Mouse (Mus musculus) midbrain, embryonic 15.5 days (tissue): Measurements from ENCODE around the gene Irf1. TPM values are rescaled to one million over a fixed set of nuclear protein-coding genes. Genes with fewer than 3 reads are reported as not detected.
"Not testable (repeated sequence)": the region's sequence is repeated elsewhere in the genome, so short reads cannot be mapped to it uniquely, and the experiment has no call there.

Experiments used
- ATAC-seq: fragments of 200-750 bp; cut with Nextera tagmentation; replicated peaks from 2 replicates; pipeline ENCODE4 v1.8.0; 2017; ENCODE audit warnings: moderate TSS enrichment
- H3K27ac ChIP-seq: fragments of 300-500 bp; sonication (generic); 2 replicates; pipeline ENCODE4 v1.5.1; 2015; ENCODE audit warnings: mild to moderate bottlenecking, inconsistent platforms
- H3K27me3 ChIP-seq: fragments of 300-500 bp; sonication (generic); replicated peaks from 2 replicates; pipeline ENCODE4 v1.6.1; 2015; ENCODE audit warnings: inconsistent platforms
- H3K36me3 ChIP-seq: fragments of 300-500 bp; sonication (generic); replicated peaks from 2 replicates; pipeline ENCODE4 v1.6.1; 2015; ENCODE audit warnings: inconsistent platforms
- H3K4me1 ChIP-seq: fragments of 300-500 bp; sonication (generic); 2 replicates; pipeline ENCODE4 v1.6.1; 2015; ENCODE audit warnings: inconsistent platforms
- H3K4me2 ChIP-seq: fragments of 300-500 bp; sonication (generic); 2 replicates; pipeline ENCODE4 v1.6.1; 2015; ENCODE audit warnings: inconsistent platforms, mild to moderate bottlenecking, moderate library complexity
- H3K4me3 ChIP-seq: fragments of 300-500 bp; sonication (generic); 2 replicates; pipeline ENCODE4 v1.5.1; 2015; ENCODE audit warnings: mild to moderate bottlenecking, inconsistent platforms
- H3K9ac ChIP-seq: fragments of 300-500 bp; sonication (generic); 2 replicates; pipeline ENCODE4 v1.6.1; 2015; ENCODE audit warnings: mild to moderate bottlenecking, inconsistent platforms
- H3K9me3 ChIP-seq: fragments of 300-500 bp; sonication (generic); 2 replicates; pipeline ENCODE4 v1.6.1; 2016; ENCODE audit warnings: inconsistent platforms
- WGBS: fragments of 180-500 bp; shearing (Covaris S2); methylation state at CpG from one replicate; pipeline ENCODE4 v1.1.7; 2015; ENCODE audit warnings: mixed read lengths; 5-methylcytosine and 5-hydroxymethylcytosine counted together
- polyA plus RNA-seq: library from polyadenylated mRNA; unstranded; fragments of >200 nt; fragmentation: Nextera tagmentation; extraction: Ambion mirVana; gene quantifications from 2 replicates; pipeline ENCODE4 v1.2.1, GENCODE M21; 2015

Gene Irf1
- polyA plus RNA-seq, 1 experiment from 2014 or later = 2.6 TPM

GRCm38 (mm10) chr11:53747985-53748384, 21.8 kb upstream of the Irf1 start:
- no peak overlapping the region for H3K4me3 ChIP-seq
- H3K9me3 ChIP-seq = no peaks in the 10 kb centered on the region
- no peak for ATAC-seq
- H3K27me3 ChIP-seq = no peaks in the 10 kb centered on the region
- H3K4me1 ChIP-seq = no peaks in the 10 kb centered on the region
- H3K4me2 ChIP-seq = no peak overlapping the region
- no peaks in the 10 kb centered on the region for H3K36me3 ChIP-seq
- no peak overlapping the region for H3K9ac ChIP-seq
- no peak overlapping the region for H3K27ac ChIP-seq
- WGBS = 93% methylated on average over 9 of the region's 9 CpGs

- no peak overlapping the region for H3K27ac ChIP-seq
- WGBS = 95% methylated on average over 6 of the region's 6 CpGs
- H3K36me3 ChIP-seq = no peaks in the 10 kb centered on the region
- no peak overlapping the region for H3K4me3 ChIP-seq
- H3K27me3 ChIP-seq = no peaks in the 10 kb centered on the region
- H3K4me2 ChIP-seq = no peak overlapping the region
- ATAC-seq = no peak
- H3K9ac ChIP-seq = no peak overlapping the region
- no peaks in the 10 kb centered on the region for H3K9me3 ChIP-seq
- H3K4me1 ChIP-seq = no peaks in the 10 kb centered on the region
Observed at GRCm38 (mm10) chr11:53748614-53749013, 21.2 kb upstream of the Irf1 start.

GRCm38 (mm10) chr11:53749306-53749705, 20.5 kb upstream of the Irf1 start:
- Histone ChIP-seq H3K4me1 (no peaks in the 10 kb centered on the region), H3K9ac (no peak overlapping the region), H3K4me3 (no peak overlapping the region), H3K36me3 (no peaks in the 10 kb centered on the region), H3K27ac (no peak overlapping the region), H3K4me2 (no peak overlapping the region), H3K27me3 (no peaks in the 10 kb centered on the region), H3K9me3 (no peaks in the 10 kb centered on the region)
- 72% methylated on average over 4 of the region's 4 CpGs for WGBS
- ATAC-seq = no peak

- Histone ChIP-seq H3K4me1 (no peaks in the 10 kb centered on the region), H3K27me3 (no peaks in the 10 kb centered on the region), H3K4me2 (no peak overlapping the region), H3K27ac (no peak overlapping the region), H3K36me3 (no peaks in the 10 kb centered on the region), H3K4me3 (no peak overlapping the region), H3K9me3 (no peaks in the 10 kb centered on the region), H3K9ac (no peak overlapping the region)
- WGBS = 44% methylated on average over 5 of the region's 5 CpGs
- no peak for ATAC-seq
Observed at GRCm38 (mm10) chr11:53749716-53750352, 20.0 kb upstream of the Irf1 start.

- no peak overlapping the region for H3K4me2 ChIP-seq
Observed at GRCm38 (mm10) chr11:53755011-53755595, 14.7 kb upstream of the Irf1 start.

GRCm38 (mm10) chr11:53757612-53758011, 12.2 kb upstream of the Irf1 start:
- no peak overlapping the region for H3K4me3 ChIP-seq

More at GRCm38 (mm10) chr11:53755011-53755595, 14.7 kb upstream of the Irf1 start:
- H3K27ac ChIP-seq = no peak overlapping the region
- 0 out of 2 replicates have a peak, but pooled peaks cover 3% of the 10 kb centered on the region for H3K27me3 ChIP-seq
- ATAC-seq = no peak
- H3K9ac ChIP-seq = no peak overlapping the region
- H3K36me3 ChIP-seq = no peaks in the 10 kb centered on the region
- H3K4me1 ChIP-seq = peaks cover 7% of the 10 kb centered on the region
- no peak overlapping the region for H3K4me3 ChIP-seq
- no peaks in the 10 kb centered on the region for H3K9me3 ChIP-seq
- WGBS = 82% methylated on average over 12 of the region's 12 CpGs

GRCm38 (mm10) chr11:53758033-53758432, 11.8 kb upstream of the Irf1 start:
- H3K9ac ChIP-seq, H3K4me2 ChIP-seq, H3K36me3 ChIP-seq, H3K27ac ChIP-seq, ATAC-seq, H3K9me3 ChIP-seq, H3K4me3 ChIP-seq: not testable (repeated sequence)
- Histone ChIP-seq H3K4me1 (peaks cover 12% of the 10 kb centered on the region), H3K27me3 (peaks cover 22% of the 10 kb centered on the region)
- 82% methylated on average over 9 of the region's 9 CpGs for WGBS

More at GRCm38 (mm10) chr11:53757612-53758011, 12.2 kb upstream of the Irf1 start:
- Histone ChIP-seq H3K36me3 (no peaks in the 10 kb centered on the region), H3K27me3 (peaks cover 19% of the 10 kb centered on the region), H3K4me2 (no peak overlapping the region), H3K4me1 (peaks cover 8% of the 10 kb centered on the region), H3K9me3 (no peaks in the 10 kb centered on the region), H3K27ac (no peak overlapping the region), H3K9ac (no peak overlapping the region)
- ATAC-seq = no peak
- WGBS = 93% methylated on average over 4 of the region's 4 CpGs

- ATAC-seq = no peak
- Histone ChIP-seq H3K9me3 (no peaks in the 10 kb centered on the region), H3K36me3 (no peaks in the 10 kb centered on the region), H3K27me3 (peaks cover 28% of the 10 kb centered on the region), H3K4me2 (no peak overlapping the region), H3K27ac (no peak overlapping the region), H3K4me3 (no peak overlapping the region), H3K4me1 (peaks cover 21% of the 10 kb centered on the region), H3K9ac (no peak overlapping the region)
- 46% methylated on average over 6 of the region's 6 CpGs for WGBS
Observed at GRCm38 (mm10) chr11:53758791-53759351, 10.9 kb upstream of the Irf1 start.

GRCm38 (mm10) chr11:53759545-53760406, 10.0 kb upstream of the Irf1 start:
- Histone ChIP-seq H3K4me1 (peaks cover 22% of the 10 kb centered on the region), H3K27me3 (peaks cover 33% of the 10 kb centered on the region), H3K4me2 (0 out of 2 replicates have a peak overlapping the region, but pooled peaks have one; percentile 5), H3K9me3 (no peaks in the 10 kb centered on the region), H3K4me3 (no peak overlapping the region), H3K27ac (no peak overlapping the region), H3K36me3 (no peaks in the 10 kb centered on the region), H3K9ac (no peak overlapping the region)
- WGBS = 4% methylated on average over 22 of the region's 22 CpGs
- ATAC-seq = no peak

- no peak for ATAC-seq
- Histone ChIP-seq H3K36me3 (no peaks in the 10 kb centered on the region), H3K9ac (no peak overlapping the region), H3K4me1 (peaks cover 22% of the 10 kb centered on the region), H3K9me3 (no peaks in the 10 kb centered on the region), H3K4me2 (no peak overlapping the region), H3K27ac (no peak overlapping the region), H3K27me3 (peaks cover 33% of the 10 kb centered on the region), H3K4me3 (no peak overlapping the region)
- 81% methylated on average over 5 of the region's 5 CpGs for WGBS
Observed at GRCm38 (mm10) chr11:53761284-53761683, 8.5 kb upstream of the Irf1 start.

GRCm38 (mm10) chr11:53761822-53762221, 8.0 kb upstream of the Irf1 start:
- WGBS = 44% methylated on average over 2 of the region's 2 CpGs
- Histone ChIP-seq H3K9me3 (no peaks in the 10 kb centered on the region), H3K9ac (no peak overlapping the region), H3K4me1 (peaks cover 22% of the 10 kb centered on the region), H3K27ac (no peak overlapping the region), H3K27me3 (peaks cover 35% of the 10 kb centered on the region), H3K4me2 (no peak overlapping the region), H3K4me3 (no peak overlapping the region), H3K36me3 (no peaks in the 10 kb centered on the region)
- no peak for ATAC-seq

GRCm38 (mm10) chr11:53762426-53762825, 7.4 kb upstream of the Irf1 start:
- Histone ChIP-seq H3K9me3 (no peaks in the 10 kb centered on the region), H3K4me2 (peak overlapping the region; percentile 64), H3K4me1 (peaks cover 22% of the 10 kb centered on the region), H3K9ac (no peak overlapping the region), H3K36me3 (no peaks in the 10 kb centered on the region), H3K27ac (no peak overlapping the region), H3K27me3 (peaks cover 35% of the 10 kb centered on the region), H3K4me3 (no peak overlapping the region)
- ATAC-seq = no peak
- 74% methylated on average over 2 of the region's 2 CpGs for WGBS
